Mouse (Mus musculus): ENCODE measurements around the gene Poc1b.

DNA sequence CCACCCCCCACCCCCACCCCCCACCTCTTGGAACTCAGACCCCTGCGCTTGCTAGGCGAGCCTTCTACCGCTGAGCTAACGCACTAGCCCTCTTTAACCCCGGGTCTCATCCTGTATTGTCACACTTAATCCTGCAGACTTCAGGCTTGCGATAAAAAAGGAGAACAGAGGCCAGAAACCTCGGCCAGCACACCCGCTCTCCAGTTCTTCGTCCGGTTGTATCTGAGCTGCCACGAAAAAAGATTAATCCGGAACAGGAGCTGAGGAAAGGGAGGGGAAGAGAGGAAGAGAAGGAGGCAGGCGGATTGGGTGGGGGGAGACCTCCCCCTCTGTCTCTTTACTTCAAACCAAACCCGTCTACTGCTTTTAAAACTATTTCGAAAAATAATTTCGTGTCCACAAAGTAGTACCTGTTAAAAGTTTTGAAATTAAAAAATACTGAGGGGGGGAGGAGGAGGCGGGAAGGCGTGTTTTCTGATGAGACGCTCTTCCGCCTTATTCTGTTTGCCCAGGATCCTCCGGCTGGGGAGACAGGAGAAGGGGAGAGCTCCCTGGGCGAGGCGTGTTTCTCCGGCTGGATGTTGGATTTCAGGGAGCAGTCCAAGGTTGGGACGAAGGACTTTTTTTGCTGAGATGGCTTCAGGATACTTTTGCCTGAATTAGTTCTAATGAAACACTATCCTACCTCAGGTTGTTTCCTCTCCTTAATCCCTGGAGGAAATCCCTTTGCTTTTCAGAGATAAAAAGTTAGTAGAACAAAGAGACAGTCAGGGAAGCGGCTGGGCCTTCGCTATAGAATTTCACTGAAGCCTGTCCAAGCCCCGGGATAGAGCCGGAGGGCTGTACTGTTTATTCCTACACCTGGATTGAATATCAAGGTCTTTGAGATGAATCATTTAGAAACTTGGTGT, 97.0 kb downstream of the Poc1b start:
- TF ChIP-seq POLR2A (IDR thresholded peaks at IDR 0.05; ENCODE audit: insufficient read depth, low read depth, low read length) (peak; percentile 66), CTCF (IDR thresholded peaks at IDR 0.05) (no peak)
